Mouse (Mus musculus) kidney, adult 2 months (tissue): Measurements from ENCODE around the gene Enc1.

Experiments
- CTCF ChIP-seq: fragments of 200-500 bp; conservative IDR thresholded peaks from 2 replicates; pipeline ENCODE4 v1.5.1; 2011; ENCODE audit warnings: low read depth, mild to moderate bottlenecking, control low read depth, low read length, moderate library complexity, mixed read lengths; ENCODE audit not compliant: insufficient read depth, insufficient read length
- POLR2A ChIP-seq: fragments of 200-500 bp; IDR thresholded peaks from one replicate; pipeline ENCODE4 v1.6.1; 2011; ENCODE audit warnings: low read depth, low read length, control low read depth

DNA sequence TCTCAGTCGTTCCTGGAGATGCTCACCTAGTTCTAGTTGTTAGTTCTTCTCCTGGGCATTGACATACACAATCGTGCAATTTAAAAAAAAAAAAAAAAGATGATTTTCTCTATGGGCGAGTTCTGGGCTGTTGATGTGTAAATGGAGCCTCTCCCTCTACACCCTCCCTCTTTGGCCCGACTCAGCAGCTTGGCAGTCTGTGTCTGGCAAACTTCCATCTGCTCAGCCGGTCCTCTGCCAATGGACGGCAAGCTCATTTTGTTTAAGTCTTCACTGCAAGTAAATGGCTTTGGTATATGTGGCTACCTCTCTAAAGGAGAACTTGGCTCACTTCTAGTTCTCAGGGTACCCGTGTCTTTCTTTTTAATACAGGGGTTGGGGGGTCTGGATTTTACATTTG, 47.5 kb upstream of the Enc1 start:
- TF ChIP-seq CTCF: no peak
- TF ChIP-seq POLR2A: no peak
